8 mouse cellular contexts compared by ENCODE assay signal in genomic region chr12:28431832-28432728, GRCm38 (mm10).
A peak's percentile ranks its signal among the peaks of the same experiment; 100 is the strongest.
DNase-seq lines count a peak whose midpoint lies in the region; ATAC-seq and TF ChIP-seq lines count a peak whose summit lies in the region.

No protein-coding gene starts in this region.

- CTCF ChIA-PET in Patski (lab: Charles Lee), result no interaction called here

- no peak for ATAC-seq in Patski
- ATAC-seq in forebrain, embryonic 16.5 days, result peak; percentile 95
- ATAC-seq in hindbrain, embryonic 11.5 days (ENCODE audit: low FRiP score), result no peak

- POLR2A ChIA-PET in Patski (lab: Charles Lee), result interaction anchor here (0.6 to 0.8 kb wide), 3 partner anchors 969 to 1089 kb away, joined by 3 to 6 read pairs (median 5); no protein-coding TSS in a partner anchor

- peak overlapping the region; percentile 52 for H3K4me3 ChIP-seq in forebrain, embryonic 16.5 days (replicated peaks; ENCODE audit: low read length)
- H3K4me3 ChIP-seq in hindbrain, embryonic 11.5 days (ENCODE audit: low read depth, low read length), result peak overlapping the region; percentile 26

- H3K36me3 ChIP-seq in forebrain, embryonic 16.5 days (ENCODE audit: control insufficient read depth, insufficient read depth), result no peaks in the 10 kb centered on the region
- no peaks in the 10 kb centered on the region for H3K36me3 ChIP-seq in hindbrain, embryonic 11.5 days (ENCODE audit: control insufficient read depth, insufficient read depth, low read length)

- peak; percentile 72 for TF ChIP-seq CTCF in Patski (IDR thresholded peaks at IDR 0.05)

- peak overlapping the region; percentile 74 for H3K4me2 ChIP-seq in forebrain, embryonic 16.5 days (ENCODE audit: low read length)
- H3K4me2 ChIP-seq in hindbrain, embryonic 11.5 days (replicated peaks; ENCODE audit: low read depth, low read length), result peak overlapping the region; percentile 37

- H3K9me3 ChIP-seq in forebrain, embryonic 16.5 days (ENCODE audit: control insufficient read depth, low read length), result peaks cover 5% of the 10 kb centered on the region; the same call in 1 of the 2 replicates
- no peaks in the 10 kb centered on the region for H3K9me3 ChIP-seq in hindbrain, embryonic 11.5 days (ENCODE audit: control insufficient read depth, low read length)

- no peaks in the 10 kb centered on the region for H3K27me3 ChIP-seq in Patski
- no peaks in the 10 kb centered on the region for H3K27me3 ChIP-seq in forebrain, embryonic 16.5 days (replicated peaks; ENCODE audit: control insufficient read depth, insufficient read depth, low read length)
- no peaks in the 10 kb centered on the region for H3K27me3 ChIP-seq in hindbrain, embryonic 11.5 days (ENCODE audit: control insufficient read depth, insufficient read depth, low read length)

- 2% methylated on average over 19 of the region's 19 CpGs for WGBS in forebrain, embryonic 16.5 days
- 13% methylated on average over 19 of the region's 19 CpGs for WGBS in hindbrain, embryonic 11.5 days

- DNase-seq in Patski (ENCODE audit: low read depth, low spot score), result peak; percentile 17
- peak; percentile 9 for DNase-seq in cerebellum, adult 11-12 months
- peak; percentile 89 for DNase-seq in hindbrain, embryonic 11.5 days (ENCODE audit: low spot score)
- peak; percentile 48 for DNase-seq in layer of hippocampus, adult 9-10 months (ENCODE audit: low spot score)
- DNase-seq in lung, postnatal 25 days (ENCODE audit: low spot score), result peak; percentile 39
- DNase-seq in right cerebral cortex, postnatal 25 days, result peak; percentile 54
- DNase-seq in natural killer cell, adult 2 months (ENCODE audit: low spot score in 2 of 2), result no peak

- H3K27ac ChIP-seq in forebrain, embryonic 16.5 days (ENCODE audit: low read length), result peak overlapping the region; percentile 99
- H3K27ac ChIP-seq in hindbrain, embryonic 11.5 days (ENCODE audit: low read depth, low read length), result peak overlapping the region; percentile 75

- in situ Hi-C loops in Patski (cut with MboI; ENCODE audit: low pct_unique_long_range_greater_than_20kb), result loop anchor here (5.0 to 10.0 kb wide), 2 partner anchors 827 to 1900 kb away; no protein-coding TSS in a partner anchor

- H3K9ac ChIP-seq in forebrain, embryonic 16.5 days (replicated peaks; ENCODE audit: low read depth, low read length), result peak overlapping the region; percentile 76
- H3K9ac ChIP-seq in hindbrain, embryonic 11.5 days (ENCODE audit: low read depth, low read length), result peak overlapping the region; percentile 51; the same call in 1 of the 2 replicates

- H3K4me1 ChIP-seq in forebrain, embryonic 16.5 days (replicated peaks; ENCODE audit: control insufficient read depth, insufficient read depth, low read length), result peaks cover 13% of the 10 kb centered on the region
- H3K4me1 ChIP-seq in hindbrain, embryonic 11.5 days (replicated peaks; ENCODE audit: control insufficient read depth, insufficient read depth, low read length), result no peaks in the 10 kb centered on the region

Comparison
In these comparisons a context has a peak if more than half of its experiments do, and no peak if none do; other contexts are left out.
1. DNase-seq: peak in Patski (single experiment), cerebellum, adult 11-12 months (single experiment), hindbrain, embryonic 11.5 days (single experiment), layer of hippocampus, adult 9-10 months (single experiment), lung, postnatal 25 days (single experiment) and right cerebral cortex, postnatal 25 days (single experiment); none in natural killer cell, adult 2 months (0 of 2).